Mouse (Mus musculus): ENCODE measurements around the gene Fpr1. TPM values are rescaled to one million over a fixed set of nuclear protein-coding genes. Genes with fewer than 3 reads are reported as not detected.

Fpr1 gene
- total and polyA plus RNA-seq, 2 experiments, result 4.7 to 6.3 TPM

GRCm38 (mm10) chr17:17857446-17857845 is 26.3 kb downstream of the Fpr1 start:
- Histone ChIP-seq H3K27ac (replicated peaks; ENCODE audit: insufficient read depth, low read depth, low read length) (no peak overlapping the region), H3K4me1 (ENCODE audit: control insufficient read depth, insufficient read depth, low read length) (no peaks in the 10 kb centered on the region), H3K9ac (ENCODE audit: low read depth, low read length) (no peak overlapping the region), H3K79me2 (ENCODE audit: control insufficient read depth, insufficient read depth, low read length) (no peaks in the 10 kb centered on the region), H3K36me3 (ENCODE audit: control insufficient read depth, insufficient read depth, low read length) (no peaks in the 10 kb centered on the region), H3K27me3 (ENCODE audit: control insufficient read depth, insufficient read depth, low read length) (no peaks in the 10 kb centered on the region), H3K4me3 (ENCODE audit: insufficient read depth, low read depth, low read length) (no peak overlapping the region)
- DNase-seq (ENCODE audit: extremely low read depth, low read depth, low spot score), result no peak
- TF ChIP-seq POLR2A (IDR thresholded peaks at IDR 0.05; ENCODE audit: extremely low read depth, insufficient read depth, low read length) (no peak), CTCF (IDR thresholded peaks at IDR 0.05; ENCODE audit: low read depth, low read length) (no peak)
- WGBS, result 67% methylated on average over 1 of the region's 1 CpGs

- H3K4me3 ChIP-seq (ENCODE audit: insufficient read depth, low read depth, low read length), result no peak overlapping the region
- H3K27me3 ChIP-seq (ENCODE audit: control insufficient read depth, insufficient read depth, low read length), result no peaks in the 10 kb centered on the region
- no peak overlapping the region for H3K9ac ChIP-seq (ENCODE audit: low read depth, low read length)
- no peaks in the 10 kb centered on the region for H3K36me3 ChIP-seq (ENCODE audit: control insufficient read depth, insufficient read depth, low read length)
- H3K79me2 ChIP-seq (ENCODE audit: control insufficient read depth, insufficient read depth, low read length), result no peaks in the 10 kb centered on the region
- WGBS, result 79% methylated on average over 1 of the region's 1 CpGs
- DNase-seq (ENCODE audit: extremely low read depth, low read depth, low spot score), result no peak
- H3K4me1 ChIP-seq (ENCODE audit: control insufficient read depth, insufficient read depth, low read length), result no peaks in the 10 kb centered on the region
- TF ChIP-seq POLR2A (IDR thresholded peaks at IDR 0.05; ENCODE audit: extremely low read depth, insufficient read depth, low read length), result no peak
- no peak for TF ChIP-seq CTCF (IDR thresholded peaks at IDR 0.05; ENCODE audit: low read depth, low read length)
- no peak overlapping the region for H3K27ac ChIP-seq (replicated peaks; ENCODE audit: insufficient read depth, low read depth, low read length)
These were observed 27.1 kb downstream of the Fpr1 start for GRCm38 (mm10) chr17:17856612-17857011.

- no peak within 1 kb of the TSS for H3K9ac ChIP-seq (ENCODE audit: low read depth, low read length)
- no peak for DNase-seq (ENCODE audit: extremely low read depth, low read depth, low spot score)
- H3K27ac ChIP-seq (replicated peaks; ENCODE audit: insufficient read depth, low read depth, low read length), result no peak within 1 kb of the TSS
- H3K27me3 ChIP-seq (ENCODE audit: control insufficient read depth, insufficient read depth, low read length), result peaks cover 3% of the 10 kb centered on the region
- H3K79me2 ChIP-seq (ENCODE audit: control insufficient read depth, insufficient read depth, low read length), result no peaks in the 10 kb centered on the region
- no peaks in the 10 kb centered on the region for H3K36me3 ChIP-seq (ENCODE audit: control insufficient read depth, insufficient read depth, low read length)
- no peaks in the 10 kb centered on the region for H3K4me1 ChIP-seq (ENCODE audit: control insufficient read depth, insufficient read depth, low read length)
- no peak within 1 kb of the TSS for H3K4me3 ChIP-seq (ENCODE audit: insufficient read depth, low read depth, low read length)
- 49% methylated on average over 8 of the region's 8 CpGs for WGBS
- no peak for TF ChIP-seq CTCF (IDR thresholded peaks at IDR 0.05; ENCODE audit: low read depth, low read length)
- no peak for TF ChIP-seq POLR2A (IDR thresholded peaks at IDR 0.05; ENCODE audit: extremely low read depth, insufficient read depth, low read length)
These were observed 28.5 kb downstream of the Fpr1 start, which contains the start of gene Has1 for GRCm38 (mm10) chr17:17855064-17855838. Gene Has1 (minus strand): TSS chr17:17855205.

- Histone ChIP-seq H3K27ac (replicated peaks; ENCODE audit: insufficient read depth, low read depth, low read length) (no peak overlapping the region), H3K9ac (ENCODE audit: low read depth, low read length) (no peak overlapping the region), H3K36me3 (ENCODE audit: control insufficient read depth, insufficient read depth, low read length) (no peaks in the 10 kb centered on the region), H3K4me3 (ENCODE audit: insufficient read depth, low read depth, low read length) (no peak overlapping the region), H3K79me2 (ENCODE audit: control insufficient read depth, insufficient read depth, low read length) (no peaks in the 10 kb centered on the region), H3K27me3 (ENCODE audit: control insufficient read depth, insufficient read depth, low read length) (peaks cover 9% of the 10 kb centered on the region), H3K4me1 (ENCODE audit: control insufficient read depth, insufficient read depth, low read length) (no peaks in the 10 kb centered on the region)
- DNase-seq (ENCODE audit: extremely low read depth, low read depth, low spot score), result no peak
- TF ChIP-seq CTCF (IDR thresholded peaks at IDR 0.05; ENCODE audit: low read depth, low read length), result no peak
- no peak for TF ChIP-seq POLR2A (IDR thresholded peaks at IDR 0.05; ENCODE audit: extremely low read depth, insufficient read depth, low read length)
- 25% methylated on average over 55 of the region's 55 CpGs for WGBS
These were observed 33.6 kb downstream of the Fpr1 start for GRCm38 (mm10) chr17:17849906-17850712.

GRCm38 (mm10) chr17:17848988-17849387 is 34.8 kb downstream of the Fpr1 start:
- H3K27ac ChIP-seq (replicated peaks; ENCODE audit: insufficient read depth, low read depth, low read length), result no peak overlapping the region
- no peak for DNase-seq (ENCODE audit: extremely low read depth, low read depth, low spot score)
- no peaks in the 10 kb centered on the region for H3K79me2 ChIP-seq (ENCODE audit: control insufficient read depth, insufficient read depth, low read length)
- no peaks in the 10 kb centered on the region for H3K36me3 ChIP-seq (ENCODE audit: control insufficient read depth, insufficient read depth, low read length)
- no peak for TF ChIP-seq POLR2A (IDR thresholded peaks at IDR 0.05; ENCODE audit: extremely low read depth, insufficient read depth, low read length)
- no peak for TF ChIP-seq CTCF (IDR thresholded peaks at IDR 0.05; ENCODE audit: low read depth, low read length)
- H3K4me1 ChIP-seq (ENCODE audit: control insufficient read depth, insufficient read depth, low read length), result no peaks in the 10 kb centered on the region
- WGBS, result 65% methylated on average over 2 of the region's 2 CpGs
- peaks cover 9% of the 10 kb centered on the region for H3K27me3 ChIP-seq (ENCODE audit: control insufficient read depth, insufficient read depth, low read length)
- H3K9ac ChIP-seq (ENCODE audit: low read depth, low read length), result no peak overlapping the region
- H3K4me3 ChIP-seq (ENCODE audit: insufficient read depth, low read depth, low read length), result no peak overlapping the region
